Mouse (Mus musculus) B cell, adult 2 months (primary cell): ENCODE measurements around the gene Lsp1.
A peak's percentile ranks its signal among the peaks of the same experiment; 100 is the strongest.

Experiments used
- DNase-seq, 2 experiments: peaks; one replicate each; pipeline ENCODE4 v3.0.0; 2022

Lsp1 gene

DNA sequence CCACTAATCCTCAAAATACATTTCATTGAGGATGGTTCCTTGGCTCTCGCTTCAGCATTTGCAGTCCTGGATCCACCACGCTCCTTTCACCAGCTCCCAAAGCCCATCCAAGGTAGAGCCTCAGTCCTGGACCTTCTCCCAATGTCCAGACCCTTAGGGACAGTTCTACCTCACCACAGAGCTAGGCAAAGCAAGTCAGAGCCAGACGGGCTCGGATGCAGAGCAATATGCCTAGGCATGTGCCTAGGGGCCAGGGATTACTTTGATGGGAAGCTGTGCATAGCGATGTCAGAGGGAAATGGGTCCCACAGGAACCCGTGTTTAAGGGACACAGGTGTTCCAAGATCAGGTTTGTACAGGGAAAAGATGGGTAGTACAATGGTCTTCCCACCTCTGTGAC lies 15.3 kb upstream of the Lsp1 start:
- DNase-seq: no peak

DNA sequence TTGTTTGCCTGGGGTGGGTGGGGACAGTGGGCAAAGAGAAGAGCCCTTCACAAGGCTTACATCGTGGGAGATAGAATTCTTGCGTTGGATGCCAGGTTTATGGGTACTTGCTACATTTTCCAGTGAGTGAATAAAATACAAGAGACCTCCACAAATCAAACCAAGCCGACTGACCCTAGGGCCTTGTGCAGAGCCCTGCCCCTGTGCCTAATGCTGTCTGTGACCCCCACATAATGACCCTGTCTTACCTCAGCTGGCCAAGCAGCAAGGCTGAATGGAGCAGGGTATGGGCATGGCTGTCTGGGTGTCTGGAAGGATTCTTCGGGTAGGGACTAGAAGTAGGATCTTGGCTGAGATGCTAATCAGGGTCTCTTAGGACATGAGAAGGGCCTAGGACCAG lies 14.3 kb upstream of the Lsp1 start:
- no peak for DNase-seq

DNA sequence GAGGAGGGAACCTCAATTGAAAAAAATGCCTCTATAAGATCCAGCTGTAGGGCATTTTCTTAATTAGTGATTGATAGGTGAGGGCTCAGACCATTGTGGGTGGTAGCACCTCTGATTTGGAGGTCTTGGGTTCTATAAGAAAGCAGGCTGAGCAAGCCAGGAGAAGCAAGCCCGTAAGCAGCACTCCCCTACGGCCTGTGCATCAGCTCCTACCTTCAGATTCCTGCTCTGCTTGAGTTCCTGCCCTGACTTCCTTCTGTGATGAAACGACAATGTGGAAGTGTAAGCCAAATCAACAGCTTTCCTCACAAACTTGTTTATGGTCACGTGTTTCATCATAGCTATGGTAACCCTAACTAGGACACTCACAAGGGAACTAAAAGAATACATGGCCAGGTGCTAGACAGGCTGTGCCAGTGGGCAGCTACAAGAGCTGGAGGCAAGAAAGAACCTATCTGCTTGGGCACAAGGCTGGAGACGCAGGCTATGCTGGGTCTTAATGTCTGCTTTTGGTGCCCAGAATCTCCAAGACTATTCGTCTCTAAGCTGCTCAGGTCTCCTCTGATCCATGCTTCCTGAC lies 11.5 kb upstream of the Lsp1 start:
- no peak for DNase-seq

DNA sequence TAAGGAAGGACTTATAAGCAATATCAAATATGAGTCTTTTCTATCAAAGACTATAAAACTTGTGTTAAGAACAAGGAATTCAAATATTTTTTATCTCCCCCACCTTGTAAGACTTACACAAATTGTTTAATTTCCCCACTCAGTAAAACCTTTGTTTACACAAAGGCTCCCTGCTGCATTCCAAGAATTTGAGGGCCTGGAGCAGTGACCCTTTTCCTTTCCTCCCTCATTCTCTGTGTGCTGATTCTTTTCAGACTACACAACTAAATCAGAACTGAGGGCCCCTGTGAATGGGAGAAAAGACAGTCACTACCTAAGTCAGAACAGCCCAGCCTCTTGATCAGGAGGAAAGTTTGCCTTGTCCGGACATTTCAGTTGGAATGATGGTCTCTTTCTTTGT lies 5.9 kb upstream of the Lsp1 start:
- DNase-seq: no peak

DNA sequence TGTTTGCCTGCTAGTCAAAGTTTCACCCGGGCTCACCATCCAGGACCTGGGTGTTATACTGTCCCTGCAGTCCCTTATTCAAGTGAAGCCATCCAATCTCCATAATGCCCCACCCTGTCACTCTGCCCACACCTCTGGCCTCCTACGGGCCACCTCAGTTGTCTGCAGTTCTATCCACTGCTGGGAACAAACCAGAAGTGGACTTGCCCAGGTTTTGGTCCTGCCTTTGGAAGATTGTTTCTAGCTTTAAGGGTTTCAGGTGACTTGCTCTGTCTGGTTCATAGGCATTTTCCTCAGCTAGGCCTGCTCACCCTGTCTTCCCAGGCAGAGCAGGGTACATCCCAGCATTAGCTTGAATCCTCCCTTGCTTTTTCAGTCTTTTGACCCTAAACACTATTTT lies 5.4 kb upstream of the Lsp1 start:
- no peak for DNase-seq

DNA sequence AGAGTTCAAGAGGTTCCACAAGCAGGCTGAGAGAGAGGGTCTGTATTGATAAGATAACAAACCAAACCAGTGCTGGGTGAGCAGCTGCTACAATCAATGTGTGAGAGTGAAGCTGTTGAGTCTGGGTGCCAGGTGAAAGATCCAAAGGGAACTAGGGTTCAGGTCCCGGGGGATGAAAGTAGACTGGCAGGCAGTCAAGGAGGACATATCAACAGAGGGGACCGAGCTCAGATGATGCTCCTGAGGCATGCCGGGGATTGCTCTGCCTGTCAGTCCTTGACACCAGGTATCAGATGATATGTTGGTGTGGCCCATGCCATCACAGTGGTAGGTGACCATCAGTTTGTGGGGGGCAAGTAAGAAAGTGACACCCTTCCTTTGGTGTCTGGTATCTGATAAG lies 3.8 kb upstream of the Lsp1 start:
- no peak for DNase-seq

DNA sequence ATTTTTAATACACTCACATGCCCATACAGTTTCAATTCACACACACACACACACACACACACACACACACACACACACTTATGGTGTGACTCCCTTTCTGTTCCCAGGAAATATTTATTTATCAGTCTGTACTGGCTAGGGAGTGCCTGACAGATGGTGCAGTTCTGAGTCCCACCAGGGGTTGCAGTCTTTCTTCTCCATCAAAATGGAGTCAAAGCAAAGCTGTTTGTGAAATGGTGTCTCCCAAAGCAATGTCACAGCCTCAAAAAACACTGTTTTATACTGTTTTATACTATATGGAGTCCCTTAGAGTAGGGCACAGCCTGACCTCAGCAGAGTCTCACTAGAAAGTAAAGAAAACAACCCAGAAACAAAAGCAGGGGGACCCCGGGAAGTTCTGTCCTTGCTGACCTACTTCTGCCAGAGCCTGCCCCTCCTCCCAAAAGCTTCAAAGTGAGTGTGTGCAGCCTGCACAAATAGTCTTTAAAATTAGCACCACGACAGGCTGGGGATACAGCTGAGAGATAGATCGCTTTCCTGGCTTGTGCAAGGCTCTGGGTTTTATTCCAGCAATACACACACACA lies 3.3 kb upstream of the Lsp1 start:
- DNase-seq: no peak

DNA sequence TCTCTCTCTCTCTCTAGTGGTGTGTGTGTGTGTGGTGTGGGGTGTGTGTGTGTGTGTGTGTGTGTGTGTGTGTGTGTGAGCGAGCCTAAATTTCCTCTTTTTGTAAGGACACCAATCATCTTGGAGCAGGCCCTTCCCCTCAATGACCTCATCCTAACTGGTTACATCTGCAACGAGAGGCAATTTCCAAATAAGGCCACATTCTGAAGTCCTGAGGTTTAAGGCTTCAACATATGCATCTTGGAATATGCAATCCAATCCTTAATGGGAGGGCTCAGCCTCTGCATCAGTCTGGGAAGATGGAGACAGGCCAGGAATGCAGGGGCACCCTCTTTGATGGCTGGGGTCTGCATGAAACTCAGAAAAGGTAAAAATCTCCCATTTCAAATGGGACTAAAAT lies 2.6 kb upstream of the Lsp1 start:
- peak in 1 of 2 experiments; percentile 36 for DNase-seq

DNA sequence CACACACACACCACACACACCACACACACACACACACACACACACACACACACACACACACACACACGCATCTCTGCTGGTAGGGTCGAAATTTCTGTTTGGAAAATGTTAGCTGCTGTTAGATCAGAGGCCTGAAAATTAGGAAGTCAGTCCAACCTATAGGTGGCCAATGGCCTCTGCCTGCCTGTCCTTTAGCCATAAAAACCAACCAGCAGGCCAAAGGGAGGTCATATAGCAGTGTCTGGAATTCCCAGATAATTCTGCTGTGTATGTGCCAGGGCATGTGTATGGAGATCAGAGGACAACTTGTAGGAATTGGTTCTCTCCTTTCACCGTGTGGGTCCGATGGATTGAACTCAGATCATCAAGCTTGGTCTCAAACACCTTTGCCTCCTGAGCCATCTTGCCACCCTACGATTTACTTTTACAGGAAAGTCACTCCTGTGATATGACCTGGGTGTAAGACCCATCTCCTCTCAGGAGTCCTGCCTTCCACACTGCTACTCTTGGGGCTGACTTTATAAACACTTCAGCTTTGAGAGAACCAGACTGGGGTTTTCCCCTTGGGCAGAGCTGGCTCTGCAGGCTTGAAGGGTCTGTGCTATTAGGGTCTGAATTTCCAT lies 1.8 kb upstream of the Lsp1 start:
- DNase-seq: no peak

DNA sequence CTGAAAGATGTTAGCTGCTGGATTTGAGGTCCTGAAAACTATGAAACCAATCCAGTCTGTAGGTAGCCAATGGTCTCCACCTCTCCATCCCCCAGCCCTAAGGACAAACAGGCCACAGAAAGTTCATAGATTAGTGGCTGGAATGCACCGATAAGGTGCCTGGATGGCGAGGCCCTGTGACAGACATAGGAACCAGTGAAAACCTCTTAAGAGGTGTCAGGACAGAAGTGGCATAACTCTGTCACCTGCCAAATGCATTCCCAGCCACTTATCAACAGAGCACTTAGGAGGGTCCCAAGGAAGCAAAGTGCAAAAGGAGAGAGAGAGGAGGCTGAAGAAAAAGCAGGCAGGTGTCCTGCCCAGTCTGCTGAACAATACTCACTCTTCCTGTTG lies 1.3 kb upstream of the Lsp1 start:
- no peak for DNase-seq

DNA sequence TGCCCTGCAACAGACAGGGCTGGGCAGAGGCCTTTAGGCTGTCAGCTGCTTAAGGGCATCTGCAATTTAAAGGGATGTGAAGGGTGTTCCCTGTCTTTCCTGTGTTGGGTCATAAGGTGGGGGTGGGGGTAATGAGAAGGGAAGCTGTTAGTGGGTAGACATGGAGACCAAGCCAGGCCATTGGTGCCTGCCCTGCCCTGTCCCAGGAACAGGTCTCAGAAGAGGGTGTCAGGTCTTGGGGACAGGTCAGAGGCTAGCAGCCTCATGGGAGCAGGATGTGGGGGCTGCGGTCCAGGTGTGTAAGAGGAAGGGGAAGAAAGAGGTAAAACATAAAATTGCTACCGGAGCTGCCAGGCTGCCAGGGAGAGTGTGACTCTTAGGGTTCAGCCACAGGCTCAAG lies 837 bp downstream of the Lsp1 start:
- peak; percentile 23 to 31 for DNase-seq

DNA sequence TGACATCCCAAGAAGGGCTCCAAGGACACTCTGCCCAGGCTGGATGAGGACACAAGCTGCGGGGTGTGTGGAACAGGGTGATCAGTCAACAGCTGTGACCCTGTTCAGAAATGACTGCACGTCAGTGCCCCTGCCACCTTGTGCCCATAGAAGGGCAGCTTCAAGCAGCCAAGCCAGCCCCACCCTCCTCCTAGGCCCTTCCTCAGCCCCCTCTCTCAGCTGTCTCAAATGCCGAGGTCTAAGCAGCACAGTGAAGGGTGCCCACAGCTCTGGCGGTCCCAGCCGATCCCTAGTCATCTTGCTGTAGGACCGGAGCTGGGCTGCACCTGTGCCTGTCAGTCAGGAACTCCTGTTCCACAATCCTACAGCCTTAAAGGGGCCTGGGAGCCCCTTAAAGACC lies 1.6 kb downstream of the Lsp1 start:
- DNase-seq: no peak

DNA sequence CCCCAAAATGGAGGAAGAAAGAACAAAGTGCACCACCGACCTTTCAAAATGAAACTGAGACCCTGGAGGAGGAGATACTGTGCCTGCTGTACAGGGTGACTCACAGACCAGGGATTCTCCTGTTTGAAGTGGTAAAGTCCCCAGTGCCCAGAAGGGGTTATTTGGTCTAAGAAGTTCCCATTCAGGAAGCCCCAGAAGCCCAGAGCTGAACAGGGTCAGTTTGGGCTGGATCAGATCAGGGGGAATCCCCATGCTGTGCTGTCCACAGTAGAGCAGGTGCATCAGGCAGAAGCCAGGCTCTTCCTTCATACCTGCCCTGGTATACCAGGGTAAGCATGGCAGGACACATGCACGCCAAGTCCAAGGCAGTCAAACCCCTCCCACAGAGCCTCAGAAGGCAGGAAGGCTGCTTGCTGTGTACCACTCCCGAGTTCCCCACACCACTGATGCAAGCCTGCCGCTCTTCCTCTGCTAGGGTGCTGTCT lies 2.0 kb downstream of the Lsp1 start:
- DNase-seq: peak; percentile 32 to 34

DNA sequence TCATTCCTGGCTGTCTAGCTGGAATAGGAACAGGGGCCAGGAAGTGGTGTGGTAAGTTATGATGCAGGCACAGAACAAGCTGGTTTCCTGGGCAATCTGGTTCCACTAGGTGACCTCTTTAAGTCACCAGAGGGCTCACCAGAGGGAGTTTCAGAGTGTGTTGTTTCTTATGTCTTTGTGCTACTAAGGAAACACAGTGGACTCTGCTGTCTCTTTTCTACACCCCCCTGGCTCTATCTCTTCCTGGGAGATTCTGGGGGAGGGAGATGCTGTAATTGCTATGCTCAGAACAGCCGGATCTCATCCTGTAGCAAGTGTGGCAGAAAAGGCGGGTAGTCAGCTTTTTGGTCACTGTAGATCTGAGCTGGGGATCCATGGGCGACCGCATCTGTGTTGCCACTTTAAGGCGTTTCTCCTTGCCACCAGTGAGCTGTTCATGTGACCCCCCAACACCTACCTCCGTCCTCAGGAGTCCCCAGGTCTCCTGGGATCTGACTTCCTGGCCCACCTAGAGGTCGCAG lies 9.6 kb downstream of the Lsp1 start:
- DNase-seq: no peak

DNA sequence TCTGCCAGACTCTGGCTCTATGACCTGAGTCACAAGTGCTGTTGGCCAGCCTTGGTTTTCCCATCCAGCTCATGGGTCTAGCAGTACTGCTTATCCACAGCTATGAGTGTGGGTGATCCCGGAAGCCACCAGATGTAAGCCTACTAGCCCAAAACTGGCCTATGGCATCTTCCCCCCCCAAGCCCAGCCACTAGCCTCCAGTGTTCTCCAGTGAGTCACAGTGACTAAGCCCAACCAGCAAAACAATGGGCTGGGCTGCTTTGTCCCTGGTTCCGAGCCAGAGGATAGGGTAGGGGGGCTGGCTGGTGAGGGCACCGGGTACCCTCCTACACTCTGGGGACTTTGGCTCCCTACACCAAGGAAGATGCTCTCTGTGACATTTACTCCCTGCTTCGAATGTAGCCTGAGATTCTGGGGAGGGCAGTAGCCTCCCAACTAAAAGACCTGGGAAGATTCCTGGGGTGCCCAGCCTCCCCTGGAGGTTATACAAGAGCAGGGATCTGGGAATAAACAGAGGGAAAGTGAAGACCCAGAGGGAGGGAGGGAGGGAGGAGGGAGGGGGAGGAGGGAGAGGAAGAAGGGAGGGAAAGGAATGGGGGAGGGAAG lies 10.3 kb downstream of the Lsp1 start:
- no peak for DNase-seq

DNA sequence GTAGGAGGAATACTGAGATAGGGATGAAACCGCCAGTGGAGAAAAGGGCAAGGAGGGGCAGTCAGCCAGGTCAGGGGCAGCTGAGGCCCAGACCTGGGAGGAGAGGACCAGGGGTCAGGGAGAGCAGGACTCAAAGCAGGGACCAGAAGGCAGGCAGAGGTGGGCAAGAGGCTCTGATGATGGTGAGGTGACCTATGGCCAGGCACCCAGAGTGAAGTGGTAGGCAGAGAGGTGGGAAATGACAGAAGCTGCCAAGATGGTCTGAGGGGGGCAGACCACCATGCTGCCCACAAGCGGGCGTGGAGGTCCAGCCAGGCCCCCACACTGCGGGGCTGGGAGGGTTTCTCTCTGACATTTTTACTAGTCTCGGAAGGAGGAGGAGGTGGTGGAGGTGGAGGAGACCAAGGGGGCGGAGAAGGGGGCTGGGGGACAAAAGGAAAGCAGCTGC lies 10.8 kb downstream of the Lsp1 start:
- no peak for DNase-seq

DNA sequence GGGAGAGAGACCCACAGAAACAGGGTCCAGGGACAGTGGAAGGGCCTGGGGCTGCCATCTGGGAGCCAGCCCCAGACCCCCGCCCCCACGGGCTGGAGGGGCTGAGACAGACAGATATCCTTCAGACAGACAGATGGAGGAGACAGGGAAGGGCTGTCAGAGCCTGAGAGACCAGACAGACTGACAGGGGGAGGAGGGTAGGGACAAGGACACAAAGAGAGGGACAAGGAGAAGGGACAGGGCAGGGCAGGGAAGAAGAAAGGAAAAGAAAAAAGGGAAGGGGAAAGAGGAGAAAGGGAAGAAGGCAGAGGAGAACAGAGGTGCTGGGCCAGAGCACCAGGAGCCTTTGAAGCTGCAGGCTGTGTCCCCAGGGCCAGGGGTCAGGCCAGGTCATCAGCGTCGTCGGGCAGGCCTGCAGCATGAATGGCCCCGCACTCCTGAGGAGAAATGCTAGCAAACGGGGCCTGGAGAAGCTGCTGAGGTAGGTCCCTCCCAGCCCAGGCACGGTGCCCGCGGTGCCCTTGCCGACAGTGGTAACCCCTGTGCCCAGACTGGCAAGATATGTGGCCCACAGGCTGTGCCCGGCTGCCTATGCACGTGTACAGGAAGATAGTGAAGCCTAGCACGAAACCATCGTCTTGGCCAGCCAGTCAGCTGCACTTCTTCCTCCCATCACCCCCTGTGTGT lies 11.4 kb downstream of the Lsp1 start:
- DNase-seq: no peak

DNA sequence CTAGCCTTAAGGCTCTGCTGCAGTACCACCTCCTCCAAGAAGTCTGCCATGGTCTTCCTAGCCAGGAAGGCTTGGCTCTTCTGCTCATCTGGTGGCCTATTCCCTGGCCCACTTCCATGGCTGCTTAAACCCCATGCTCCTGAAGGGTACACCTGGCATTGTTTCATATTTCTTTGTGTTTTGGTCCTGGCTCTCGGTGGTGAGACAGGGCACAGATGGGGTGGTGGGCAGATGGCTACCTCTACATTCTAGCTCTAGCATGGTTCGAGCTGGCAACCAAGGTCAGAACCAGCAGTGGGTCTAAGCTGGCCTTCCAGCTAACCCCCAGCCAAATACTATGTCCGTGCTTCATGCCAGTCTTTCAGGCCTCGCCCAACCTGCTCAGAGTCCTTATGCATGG lies 12.3 kb downstream of the Lsp1 start:
- DNase-seq: no peak

DNA sequence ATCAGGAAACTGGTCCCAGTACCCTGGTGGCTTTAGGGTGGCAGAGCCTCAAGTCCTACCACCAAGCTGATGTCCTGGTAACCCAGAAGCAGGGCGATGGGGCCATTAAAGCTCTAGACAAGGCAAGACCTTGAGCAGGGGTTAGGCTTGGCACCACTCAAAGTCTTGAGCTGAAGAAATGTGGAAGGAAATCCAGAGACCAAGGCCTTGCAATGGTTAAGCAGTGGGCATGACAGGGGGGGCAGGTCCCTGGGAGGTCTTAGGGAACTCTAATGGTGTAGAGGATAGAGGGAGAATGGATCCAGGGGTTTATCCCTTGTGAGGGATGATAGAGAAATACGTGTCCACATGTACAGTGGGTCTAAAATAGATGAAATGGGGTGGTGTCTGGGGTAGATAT lies 12.9 kb downstream of the Lsp1 start:
- DNase-seq: no peak

DNA sequence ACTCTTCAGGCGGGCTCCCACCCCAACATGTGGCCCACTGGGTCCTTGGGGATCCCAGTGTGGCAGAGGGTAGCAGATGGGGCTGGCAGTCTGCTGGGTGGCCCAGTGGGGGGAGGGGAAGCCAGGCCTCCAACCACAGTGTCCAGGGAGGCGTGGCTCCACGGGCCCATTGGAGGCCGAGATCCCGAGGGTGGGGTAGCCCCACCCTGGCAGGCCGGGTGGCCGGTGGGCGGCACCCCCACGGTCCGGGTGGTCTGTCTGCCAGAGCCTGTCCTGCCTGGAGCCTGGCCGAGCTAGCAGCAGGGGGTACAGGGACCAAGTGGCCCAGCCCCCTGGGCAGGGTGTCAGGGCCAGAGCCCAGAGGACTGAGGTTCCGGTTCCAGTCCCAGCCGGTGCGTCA lies 14.2 kb downstream of the Lsp1 start:
- no peak for DNase-seq

DNA sequence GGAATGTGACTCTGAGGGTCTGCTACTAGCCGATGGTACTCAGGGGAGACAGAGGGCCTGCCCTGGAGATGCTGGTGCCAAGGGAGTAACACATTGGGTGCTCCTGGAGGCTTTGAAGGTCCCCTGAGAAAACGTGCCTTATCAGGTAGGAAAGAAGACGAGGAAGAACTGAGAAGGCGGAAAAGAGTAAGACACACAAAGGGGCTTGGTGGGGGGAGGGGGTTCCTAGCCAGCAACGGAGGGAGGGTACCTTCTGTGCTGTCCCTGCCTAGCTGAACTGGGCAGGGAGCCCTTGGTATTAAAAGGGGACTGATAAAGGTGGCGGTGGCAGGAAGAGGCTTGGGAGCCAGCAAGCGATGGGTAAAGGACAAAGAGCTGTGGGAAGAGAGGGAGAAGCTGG lies 15.0 kb downstream of the Lsp1 start:
- no peak for DNase-seq

DNA sequence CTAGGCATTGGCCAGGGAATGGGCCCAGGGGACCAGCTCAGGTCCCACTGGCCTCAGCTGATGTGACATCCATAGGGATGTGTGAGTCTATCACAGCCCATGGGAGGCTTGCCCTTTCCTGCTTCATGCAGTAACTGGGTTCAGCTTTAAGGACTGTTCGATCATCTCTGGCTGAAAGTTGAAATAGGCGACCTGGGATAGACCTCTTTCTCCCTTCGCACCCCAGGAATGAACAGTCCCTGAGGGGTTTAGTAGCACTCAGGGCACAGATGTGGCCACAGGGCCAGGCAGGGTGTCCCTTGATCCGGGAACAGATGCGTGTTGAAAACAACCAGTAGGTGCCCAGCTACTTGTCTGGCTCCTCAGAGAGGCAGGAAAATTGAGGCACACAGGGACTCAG lies 15.7 kb downstream of the Lsp1 start:
- DNase-seq: no peak

DNA sequence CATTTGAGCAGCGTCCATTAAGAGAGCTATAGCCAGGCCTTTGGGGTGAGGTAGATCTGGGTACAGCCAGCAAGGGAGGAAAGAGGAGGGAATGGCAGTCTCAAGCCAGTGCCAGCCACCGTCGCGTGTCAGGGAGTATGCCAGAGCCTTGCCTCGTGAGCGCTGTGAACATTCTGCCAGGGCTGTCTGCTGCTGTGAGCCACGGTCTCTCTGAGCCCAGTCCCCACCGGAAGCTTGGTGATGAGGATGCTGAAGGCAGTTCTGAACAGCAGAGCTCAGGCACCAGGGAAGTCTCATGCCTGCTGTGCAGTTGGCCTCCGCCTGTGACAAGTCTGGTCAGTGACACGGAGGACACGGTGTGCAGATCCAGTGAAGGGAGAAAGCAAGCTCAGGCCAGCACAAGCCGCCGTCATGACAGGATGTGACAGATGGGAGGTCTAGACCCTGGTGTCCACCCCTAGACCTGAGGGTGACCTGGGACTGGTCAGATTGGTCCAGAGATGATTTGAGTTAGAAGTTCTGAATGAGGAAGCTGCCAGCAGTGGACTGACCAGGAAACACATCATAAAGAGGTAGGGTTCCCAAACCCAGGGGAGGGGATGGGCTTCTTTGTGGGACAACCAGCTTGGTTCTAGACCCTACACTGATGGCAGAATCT lies 16.3 kb downstream of the Lsp1 start:
- no peak for DNase-seq
